In genomic region chr3:130991971-130992370, GRCm38 (mm10) we compare ENCODE assay signal across 21 mouse cellular contexts.
"Had no signal": no experiment of that assay in that cellular context is flagged by ENCODE, and none has a peak within 500 bp of the region (broad histone marks: within the 10 kb centered on the region; RNA-seq: fewer than 3 reads in every experiment).

No protein-coding gene starts in this region.

- H3K27ac ChIP-seq: limb, embryonic 13.5 days; liver, embryonic 13.5 days; midbrain, embryonic 15.5 days; neural tube, embryonic 13.5 days; stomach, postnatal 0 days had no signal

- DNase-seq: kidney, adult 18-20 months; kidney, adult 9 months; kidney, postnatal 14 days; kidney, postnatal 4 days; layer of hippocampus, adult 9-11 months; liver, embryonic 13.5 days; lung, adult 2 months; lung, postnatal 14 days; lung, postnatal 4 days; right cerebral cortex, adult 18-20 months; right cerebral cortex, postnatal 14 days; right cerebral cortex, postnatal 4 days; thymus, adult 2 months; thymus, postnatal 14 days had no signal

- H3K4me1 ChIP-seq: liver, embryonic 13.5 days; midbrain, embryonic 15.5 days had no signal

- H3K9me3 ChIP-seq: limb, embryonic 13.5 days; liver, embryonic 13.5 days; midbrain, embryonic 15.5 days; neural tube, embryonic 13.5 days had no signal

- H3K4me2 ChIP-seq: limb, embryonic 13.5 days; liver, embryonic 13.5 days; midbrain, embryonic 11.5 days; midbrain, embryonic 15.5 days; neural tube, embryonic 13.5 days had no signal

- H3K27me3 ChIP-seq: limb, embryonic 13.5 days; liver, embryonic 13.5 days; midbrain, embryonic 15.5 days had no signal

- H3K4me3 ChIP-seq: limb, embryonic 13.5 days; liver, embryonic 13.5 days; midbrain, embryonic 15.5 days; myocyte; neural tube, embryonic 13.5 days had no signal

- H3K9ac ChIP-seq: limb, embryonic 13.5 days; liver, embryonic 13.5 days; midbrain, embryonic 15.5 days; neural tube, embryonic 13.5 days had no signal

- H3K36me3 ChIP-seq: limb, embryonic 13.5 days; liver, embryonic 13.5 days; midbrain, embryonic 15.5 days; neural tube, embryonic 13.5 days had no signal

- ATAC-seq: intestine, embryonic 16.5 days; midbrain, embryonic 15.5 days had no signal
